Mouse (Mus musculus): ENCODE measurements around the gene Ubtd2.
A peak's percentile ranks its signal among the peaks of the same experiment; 100 is the strongest.

The Ubtd2 gene

DNA sequence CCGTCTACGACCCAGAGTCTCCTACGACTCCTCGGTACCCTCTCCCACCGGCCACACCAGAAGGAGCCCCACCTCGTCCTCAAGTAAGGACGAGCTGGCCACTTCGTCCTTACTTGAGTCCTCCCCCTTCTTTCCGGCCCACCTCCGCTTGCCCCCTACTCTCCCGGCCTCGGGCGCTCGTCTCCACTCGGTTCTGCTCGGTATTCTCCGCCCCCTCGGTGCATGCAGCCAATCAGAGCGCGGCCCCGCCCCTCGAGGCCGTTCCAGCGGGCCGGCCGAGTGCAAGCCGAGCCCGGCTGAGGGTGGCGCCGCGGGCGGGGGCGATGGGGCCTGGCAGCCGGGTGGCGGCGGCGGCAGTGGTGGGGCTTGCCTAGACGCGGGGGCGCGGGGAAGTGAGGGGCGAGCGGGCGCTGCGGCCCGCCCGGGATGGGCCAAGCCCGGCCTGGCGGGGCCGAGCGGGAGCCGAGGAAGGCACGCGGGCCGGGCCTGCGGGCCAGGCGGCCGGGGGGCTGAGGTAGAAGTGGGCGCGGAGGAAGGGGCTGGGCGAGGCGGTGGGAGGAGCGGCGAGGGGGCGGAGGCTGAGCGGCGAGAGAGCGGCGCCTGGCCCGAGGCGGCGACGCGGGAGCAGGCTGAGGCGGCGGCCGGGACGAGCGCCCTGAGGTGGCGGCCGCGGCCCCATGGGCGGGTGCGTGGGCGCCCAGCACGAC lies at the start of gene Ubtd2:
Gene Ubtd2 (plus strand): TSS at position 571 of the 707 bp plus-strand sequence.
- DNase-seq (ENCODE audit: low spot score) = peak; percentile 90

DNA sequence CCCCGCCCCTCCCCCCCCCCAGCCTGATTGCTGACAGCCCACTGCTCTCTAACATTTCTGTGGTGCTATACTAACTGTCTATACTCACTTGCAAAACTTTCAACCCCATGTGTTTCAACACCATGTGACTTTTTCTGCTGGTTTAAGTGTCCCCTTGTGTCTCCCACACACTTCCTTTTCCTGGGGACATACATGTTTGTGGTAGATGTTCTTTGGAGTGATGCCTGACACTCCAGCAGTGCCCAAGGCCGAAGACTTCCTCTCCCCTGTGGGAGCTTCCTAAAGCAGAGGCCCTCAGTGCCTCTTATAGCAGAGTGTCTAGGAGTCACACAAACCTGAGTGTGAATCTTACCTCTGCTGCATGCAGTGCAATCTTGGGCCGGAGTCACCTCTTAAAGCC lies 47.3 kb upstream of the Ubtd2 start:
- DNase-seq (ENCODE audit: low spot score) = no peak

DNA sequence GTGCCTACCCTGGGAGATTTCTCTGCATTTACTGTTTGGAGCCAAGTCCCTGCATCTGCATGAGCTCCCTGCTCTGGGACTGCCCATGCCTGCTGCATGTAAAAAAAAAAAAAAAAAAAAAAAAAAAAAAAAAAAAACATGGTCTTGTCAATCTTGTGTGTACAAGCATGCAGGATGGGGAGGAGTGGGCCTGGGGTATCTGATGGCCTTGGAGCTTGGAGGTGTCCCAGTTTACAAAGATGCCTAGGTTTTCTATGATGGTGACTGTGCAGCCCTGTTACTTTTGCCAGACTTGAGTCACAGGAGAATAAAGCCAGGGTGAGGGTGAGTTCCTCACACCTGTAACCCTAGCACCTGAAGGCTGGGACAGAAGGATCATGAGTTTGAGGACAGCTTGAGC lies 46.1 kb upstream of the Ubtd2 start:
- no peak for DNase-seq (ENCODE audit: low spot score)

DNA sequence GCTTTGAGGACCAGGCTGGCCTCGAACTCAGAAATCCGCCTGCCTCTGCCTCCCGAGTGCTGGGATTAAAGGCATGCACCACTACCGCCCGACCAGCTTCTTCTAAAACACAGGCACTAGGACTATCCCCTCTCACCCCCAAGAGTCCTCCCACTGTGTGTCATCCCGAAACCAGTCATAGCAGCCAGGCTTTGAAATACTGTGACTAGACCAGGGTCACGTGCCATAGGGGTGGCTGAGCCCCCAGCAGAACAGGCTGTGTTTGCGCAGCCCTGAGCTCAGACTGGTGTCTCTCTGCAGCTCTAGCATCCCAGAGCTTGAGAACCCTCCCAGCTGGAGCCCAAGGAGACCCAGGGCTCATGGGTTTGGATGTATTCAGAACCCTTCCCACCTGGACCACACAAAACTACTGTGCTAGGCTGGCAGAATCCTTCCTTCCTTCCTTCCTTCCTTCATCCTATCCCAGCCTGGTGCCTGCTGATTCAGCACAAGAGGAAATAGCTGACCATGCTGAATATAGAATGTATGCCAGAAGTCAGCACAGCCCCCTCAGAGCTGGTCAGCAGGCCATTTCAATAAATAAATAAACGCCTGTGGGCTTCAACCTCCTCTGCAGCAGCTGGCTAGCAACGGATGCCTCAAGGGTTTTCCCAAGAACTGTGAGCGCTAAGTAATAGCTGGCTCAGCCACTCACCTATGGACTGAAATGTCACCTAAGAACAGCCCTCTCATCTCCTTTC lies 45.2 kb upstream of the Ubtd2 start:
- DNase-seq (ENCODE audit: low spot score) = no peak

- no peak for DNase-seq (ENCODE audit: low spot score)
Observed at GRCm38 (mm10) chr11:32420001-32420400, 35.2 kb upstream of the Ubtd2 start.

DNA sequence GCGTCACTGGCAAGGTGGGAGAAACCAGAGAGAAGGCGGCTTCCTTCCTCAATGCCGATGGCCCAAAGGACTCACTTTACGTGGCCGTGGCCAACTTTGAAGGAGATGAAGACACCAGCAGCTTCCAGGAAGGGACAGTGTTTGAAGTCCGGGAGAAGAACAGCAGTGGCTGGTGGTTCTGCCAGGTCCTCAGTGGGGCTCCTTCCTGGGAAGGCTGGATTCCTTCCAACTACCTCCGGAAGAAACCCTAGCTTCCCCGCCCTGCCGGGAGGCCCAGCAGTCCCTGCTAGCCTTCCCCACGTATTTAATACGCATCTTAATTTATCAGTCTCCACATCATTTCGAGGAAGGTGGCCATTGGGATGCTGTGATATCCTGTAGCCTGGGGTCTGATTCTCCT lies 31.9 kb upstream of the Ubtd2 start:
- no peak for DNase-seq (ENCODE audit: low spot score)

DNA sequence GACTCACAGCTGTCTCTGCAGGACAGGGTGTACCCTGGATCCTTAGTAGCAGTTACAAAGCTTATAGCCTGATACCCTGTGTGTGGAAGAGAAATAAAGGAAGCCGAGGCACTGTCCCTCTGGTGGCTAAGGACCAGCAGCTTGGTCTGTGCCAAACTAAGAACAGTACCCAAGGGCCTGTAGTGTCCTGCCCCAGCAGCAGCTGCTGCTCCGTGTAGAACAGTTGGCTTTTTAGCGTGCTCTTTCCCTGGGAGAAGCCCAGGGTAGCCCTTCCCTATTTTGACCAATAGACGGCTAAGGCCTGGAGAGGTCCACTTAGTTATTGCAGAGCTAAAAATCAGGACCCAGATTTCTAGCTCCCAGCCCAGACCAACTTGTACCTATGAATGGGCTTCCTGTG lies 30.6 kb upstream of the Ubtd2 start:
- DNase-seq (ENCODE audit: low spot score) = no peak

- DNase-seq (ENCODE audit: low spot score) = no peak
Observed at GRCm38 (mm10) chr11:32425043-32425658, 30.0 kb upstream of the Ubtd2 start.

- DNase-seq (ENCODE audit: low spot score) = no peak
Observed at GRCm38 (mm10) chr11:32427537-32427936, 27.6 kb upstream of the Ubtd2 start.

DNA sequence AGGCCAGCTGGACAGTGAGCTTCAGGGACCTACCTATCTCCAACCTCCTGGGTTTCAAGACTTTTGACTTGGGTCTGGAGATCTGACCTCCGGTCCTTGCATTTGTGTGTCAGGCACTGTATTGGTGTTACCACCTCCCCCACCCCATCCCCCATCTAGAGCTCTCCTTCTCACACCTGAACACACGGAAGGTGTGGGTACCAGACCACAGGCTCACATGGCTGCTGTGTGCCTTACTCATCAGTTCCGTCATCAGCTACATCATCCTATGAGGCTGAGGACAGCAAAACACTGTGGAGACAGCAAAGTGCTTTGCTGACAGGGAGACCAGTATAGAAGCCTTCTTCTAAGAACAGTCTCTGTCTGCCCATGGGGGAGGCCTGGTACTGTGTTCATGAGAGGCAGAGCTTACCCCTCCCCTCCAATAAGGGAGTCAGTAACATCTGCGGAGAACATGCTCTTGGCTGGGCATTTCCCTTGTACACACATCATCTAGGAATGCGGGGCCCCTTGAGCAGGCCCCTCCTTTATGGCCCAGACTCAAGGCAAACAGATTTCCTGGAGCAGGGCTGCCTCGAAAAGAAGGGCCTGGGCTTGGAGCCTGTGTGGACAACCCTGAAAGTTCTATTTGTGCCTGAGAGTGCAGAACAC lies 19.6 kb upstream of the Ubtd2 start:
- DNase-seq (ENCODE audit: low spot score) = no peak

DNA sequence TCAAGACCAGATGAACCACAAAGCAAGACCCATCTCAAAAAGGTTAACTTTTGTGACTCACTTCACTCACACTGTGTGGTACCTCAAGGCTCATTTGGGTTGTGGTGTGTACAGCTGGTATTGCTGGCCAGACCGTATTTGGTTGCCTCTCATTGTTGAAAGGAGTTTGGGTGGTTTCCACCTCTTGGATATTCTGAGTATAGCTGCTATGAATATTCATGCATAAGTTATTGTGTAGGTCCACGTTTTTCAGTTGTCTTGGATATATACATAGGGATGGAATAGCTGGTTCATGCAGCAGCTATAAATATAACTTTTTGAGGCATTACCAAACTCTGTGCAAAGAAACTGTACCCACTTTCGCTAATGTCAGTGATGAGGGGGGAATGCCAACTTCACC lies 12.6 kb upstream of the Ubtd2 start:
- no peak for DNase-seq (ENCODE audit: low spot score)

DNA sequence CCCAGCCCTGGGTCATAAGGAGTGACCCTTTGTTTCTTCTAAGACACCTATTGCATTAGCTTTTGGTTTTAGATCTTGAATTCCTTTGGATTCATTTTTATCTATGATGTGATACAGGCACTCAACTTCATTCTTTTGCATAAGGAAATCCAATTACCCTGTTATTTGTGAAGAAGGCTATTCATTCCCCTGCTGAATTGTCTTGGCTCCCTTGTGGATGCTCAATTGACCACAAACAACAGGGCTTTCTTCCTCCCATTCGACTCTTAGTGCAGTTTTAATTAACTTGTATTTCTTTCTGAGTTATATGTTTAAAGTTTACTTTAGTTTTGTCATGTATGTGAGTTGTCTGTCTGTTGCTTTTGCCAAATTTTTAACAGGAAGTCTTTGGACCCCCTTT lies 10.9 kb upstream of the Ubtd2 start:
- DNase-seq (ENCODE audit: low spot score) = no peak

- DNase-seq (ENCODE audit: low spot score) = no peak
Observed at GRCm38 (mm10) chr11:32445135-32445534, 10.0 kb upstream of the Ubtd2 start.

DNA sequence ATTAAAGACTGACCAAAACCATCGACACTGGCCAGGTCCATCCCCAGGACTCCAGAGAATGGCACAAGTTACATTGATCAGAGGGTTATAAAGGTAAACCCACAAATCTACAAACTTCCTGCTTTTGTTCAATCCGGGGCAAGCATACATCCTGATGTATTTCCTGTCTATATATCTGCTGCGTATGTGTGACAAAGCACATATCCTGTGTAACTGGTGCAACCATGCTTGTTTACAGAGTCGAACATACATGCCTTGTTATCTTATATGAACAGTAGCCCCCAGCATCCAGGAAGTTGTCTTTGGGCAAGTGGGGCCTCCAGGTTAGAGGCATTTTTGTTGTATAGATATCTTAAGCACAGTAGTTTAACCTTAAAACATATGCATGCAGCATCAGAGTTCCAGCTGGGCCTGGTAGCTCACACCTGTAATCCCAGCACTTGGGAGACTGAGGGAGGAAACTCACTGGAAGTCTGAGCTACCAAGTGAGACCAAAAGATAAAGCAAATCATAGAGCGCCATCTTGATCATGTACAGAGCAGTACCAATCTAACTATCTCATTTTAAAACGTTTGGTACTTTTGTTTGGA lies 9.4 kb upstream of the Ubtd2 start:
- no peak for DNase-seq (ENCODE audit: low spot score)

- peak; percentile 3 for DNase-seq (ENCODE audit: low spot score)
Observed at GRCm38 (mm10) chr11:32450216-32450615, 5.0 kb upstream of the Ubtd2 start.

DNA sequence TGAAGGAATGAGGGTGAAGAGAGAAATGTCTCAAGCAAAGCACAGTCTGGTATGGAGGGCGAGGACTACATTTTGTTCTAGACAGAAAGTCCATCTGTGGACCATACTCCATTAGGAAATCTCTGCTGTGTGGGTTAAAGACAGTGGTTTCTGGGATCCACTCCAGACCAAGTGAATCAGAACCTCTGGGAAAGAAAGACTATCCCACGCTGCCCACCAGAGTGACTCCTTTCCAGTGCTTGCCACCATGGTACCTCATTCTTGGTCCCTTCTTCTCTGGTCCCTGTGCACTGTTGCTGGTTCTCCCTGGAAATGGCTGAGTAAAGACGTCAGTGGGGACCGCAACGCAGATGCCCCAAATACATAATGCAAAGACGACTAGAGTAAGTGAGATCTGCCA lies 3.9 kb upstream of the Ubtd2 start:
- DNase-seq (ENCODE audit: low spot score) = no peak

GRCm38 (mm10) chr11:32452745-32453144 lies 2.4 kb upstream of the Ubtd2 start:
- DNase-seq (ENCODE audit: low spot score) = no peak

DNA sequence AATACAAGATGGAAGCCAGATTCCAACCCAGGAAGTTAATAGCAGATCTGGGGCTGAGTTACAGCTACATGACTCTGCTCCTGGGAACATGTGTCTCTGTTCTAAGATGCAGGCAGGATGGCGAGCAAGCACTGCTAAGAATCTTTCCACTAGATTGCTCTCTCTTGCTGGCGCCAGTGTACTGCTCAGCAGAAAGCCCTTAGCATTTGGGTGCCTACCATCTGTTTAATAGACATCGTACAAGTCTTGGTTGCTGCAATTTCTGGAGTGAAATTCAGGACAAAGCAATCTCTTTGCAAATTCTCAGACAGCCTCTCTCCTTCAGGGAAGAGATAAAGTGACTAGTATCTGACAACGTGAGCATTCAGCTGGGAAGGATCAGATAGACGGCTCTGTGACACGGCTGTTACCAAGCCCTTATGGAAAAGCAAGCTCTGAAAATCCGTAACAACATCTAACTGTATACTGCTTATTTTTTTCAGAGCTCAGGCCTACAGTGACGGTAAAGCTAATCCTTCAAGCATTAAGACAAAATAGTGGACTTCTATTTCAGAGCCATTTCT lies 1.7 kb upstream of the Ubtd2 start:
- no peak for DNase-seq (ENCODE audit: low spot score)

DNA sequence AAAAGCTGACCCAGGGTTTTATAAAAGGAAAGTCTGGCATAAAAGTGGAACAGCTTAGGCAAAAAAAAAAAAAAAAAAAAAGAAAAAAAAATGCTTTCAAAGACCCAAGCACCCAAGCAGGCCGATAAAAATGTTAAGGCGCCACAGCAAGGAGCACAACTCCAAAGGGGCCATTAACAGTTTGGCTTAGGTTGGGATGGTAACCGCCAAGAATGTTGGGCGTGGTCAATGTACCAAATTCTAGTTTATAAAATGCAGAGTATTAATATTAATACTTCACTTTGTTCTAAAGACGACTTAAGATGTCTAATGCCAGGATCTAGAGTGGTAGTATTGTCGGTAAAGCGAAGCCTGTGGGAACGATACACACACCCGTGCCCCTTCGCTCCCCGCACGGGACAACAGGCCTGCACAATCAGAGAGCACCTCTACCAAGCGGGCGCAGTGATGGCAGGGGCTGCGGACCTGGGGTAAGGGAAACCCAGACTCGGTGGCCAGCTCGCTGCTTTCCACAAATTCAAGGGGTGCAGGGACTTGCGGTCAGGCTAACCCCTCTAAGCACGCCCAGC lies 855 bp upstream of the Ubtd2 start:
- no peak for DNase-seq (ENCODE audit: low spot score)

DNA sequence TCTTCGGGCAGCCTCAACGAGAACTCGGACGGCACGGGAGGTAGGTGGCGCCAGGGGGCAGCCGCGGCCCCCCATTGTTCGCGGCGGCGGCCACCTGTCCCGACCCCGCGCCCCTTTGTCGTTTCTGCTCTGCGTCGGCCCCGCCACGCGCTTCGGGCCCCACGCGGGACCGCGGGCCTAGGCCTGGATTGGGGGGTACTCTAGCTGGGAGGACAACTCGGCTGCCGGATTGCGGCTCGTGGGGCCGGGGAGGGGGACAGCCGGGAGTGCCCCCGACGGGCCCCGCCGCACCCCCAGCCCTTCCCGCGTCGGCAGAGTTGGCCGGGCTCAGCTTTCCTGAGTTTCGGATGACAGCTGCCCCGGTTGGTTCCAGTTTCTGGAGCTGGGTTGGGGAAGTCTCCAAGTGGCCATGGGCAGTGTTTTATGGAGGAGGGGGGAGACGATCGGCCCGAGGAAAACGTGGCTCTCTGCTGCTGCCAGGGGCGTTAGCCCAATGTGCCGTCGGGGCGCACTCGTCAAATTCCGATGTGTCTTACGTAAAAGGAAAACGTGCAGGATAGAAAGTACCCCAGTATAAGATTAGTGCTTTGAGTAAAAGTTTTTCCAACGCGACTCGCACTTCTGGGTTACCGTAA lies 454 bp downstream of the Ubtd2 start:
- DNase-seq (ENCODE audit: low spot score) = no peak

DNA sequence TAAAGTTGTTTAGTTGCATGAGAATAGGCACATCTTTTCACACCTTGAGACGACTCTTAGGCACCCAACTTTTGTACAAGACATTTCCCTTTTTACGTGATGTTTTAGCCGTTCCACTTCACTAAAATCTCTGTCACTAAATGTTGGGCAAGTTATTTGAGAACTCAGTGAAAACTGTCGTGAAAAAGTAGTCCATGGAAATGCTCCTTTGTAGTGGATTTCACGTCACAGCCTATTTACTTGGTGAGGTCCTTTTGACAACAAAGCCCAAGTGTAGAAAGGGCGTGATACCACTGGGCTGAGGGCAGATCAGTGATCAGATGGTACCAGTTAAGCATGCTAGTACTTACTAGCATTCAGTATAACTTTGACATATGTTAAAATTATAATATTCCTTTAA lies 1.2 kb downstream of the Ubtd2 start:
- DNase-seq (ENCODE audit: low spot score) = no peak

Data from spleen, adult 12 weeks (tissue).